Mouse (Mus musculus) gastrocnemius, postnatal 25 days (tissue): ENCODE data around the gene Gm10974. TPM values are rescaled to one million over a fixed set of nuclear protein-coding genes. Genes with fewer than 3 reads are reported as not detected.

Experiments
- DNase-seq: peaks from one replicate; pipeline ENCODE4 v3.0.0; 2022
- long read RNA-seq, 2 experiments: library from polyadenylated mRNA; stranded (forward); transcript quantifications; one replicate each; pipeline ENCODE4 v2.0.0; 2021
- total RNA-seq, 2 experiments: library from RNA; stranded (reverse); gene quantifications; 1 replicate in 1 of 2; 2 replicates in 1 of 2; pipeline ENCODE4 v1.2.3; 2021

The Gm10974 gene
- total RNA-seq, result not detected
- long read RNA-seq, experiment 1, partial matches to known transcripts, result 0 of 1 reads
- long read RNA-seq, experiment 1, other reads (novel, unspliced or antisense), result 1 of 1 reads
- long read RNA-seq, experiment 2, partial matches to known transcripts, result 0 of 1 reads
- long read RNA-seq, experiment 2, other reads (novel, unspliced or antisense), result 1 of 1 reads

DNA sequence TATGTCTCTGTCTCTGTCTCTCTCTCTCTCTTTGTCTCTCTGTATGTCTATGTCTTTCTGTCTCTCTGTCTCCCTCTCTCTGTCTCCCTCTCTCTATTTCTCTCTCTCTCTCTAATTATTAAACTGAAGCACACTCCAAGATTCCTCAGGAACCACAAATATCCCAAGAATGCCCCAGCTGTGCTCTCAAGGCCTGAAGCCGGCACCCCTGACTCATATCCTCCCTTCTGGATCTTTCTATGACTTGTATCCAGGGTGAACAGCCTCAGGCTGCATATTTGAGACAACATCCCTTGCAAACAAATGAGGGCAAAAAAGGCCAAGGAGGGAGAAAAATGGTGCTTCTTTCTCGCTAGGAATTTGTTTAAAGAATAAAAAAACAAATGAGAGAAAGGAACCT lies at the start of gene Gm10974:
TSS of gene Gm10974 (plus strand) at position 2 of the 400 bp plus-strand sequence.
- peak; percentile 29 for DNase-seq

DNA sequence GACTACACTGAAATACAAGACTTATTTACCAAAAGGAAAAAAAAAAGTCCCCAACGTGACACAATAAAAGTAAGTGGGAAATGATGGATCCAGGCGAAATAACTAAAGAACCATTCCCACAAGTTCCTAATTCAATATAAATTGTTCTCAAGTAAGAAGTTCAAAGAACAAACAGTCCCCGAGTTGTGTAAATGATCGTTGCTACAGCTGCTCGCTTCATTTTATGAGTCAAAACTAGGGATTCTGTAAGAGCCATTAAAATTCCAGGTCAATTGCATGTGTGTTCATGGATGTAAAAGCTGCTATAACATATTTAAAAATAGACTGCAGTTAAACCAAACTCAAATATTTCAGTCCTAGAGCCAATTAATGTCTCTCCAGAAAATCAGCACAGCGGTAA lies 47.6 kb upstream of the Gm10974 start:
- DNase-seq, result no peak

DNA sequence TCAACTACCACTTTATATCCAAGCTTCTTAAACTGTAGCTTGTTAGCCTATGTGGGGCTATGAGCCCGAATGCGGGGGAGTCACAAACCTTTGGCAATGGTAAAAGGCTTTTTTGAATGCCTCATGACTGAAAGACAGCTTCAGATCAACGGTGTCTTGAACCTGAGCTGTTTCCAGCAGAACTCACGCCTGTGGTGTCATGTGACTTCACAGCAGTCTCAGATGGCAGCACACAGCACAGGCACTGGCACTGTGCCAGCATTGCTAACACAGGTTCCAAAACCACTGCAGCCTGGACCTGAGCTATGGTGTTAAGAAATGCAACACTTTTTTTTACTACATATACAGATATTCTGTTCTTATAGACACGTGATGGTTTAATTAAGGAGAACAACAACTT lies 44.7 kb upstream of the Gm10974 start:
- DNase-seq, result no peak

- peak; percentile 68 for DNase-seq
Measured at GRCm38 (mm10) chr7:66323252-66324015, 42.3 kb upstream of the Gm10974 start.

DNA sequence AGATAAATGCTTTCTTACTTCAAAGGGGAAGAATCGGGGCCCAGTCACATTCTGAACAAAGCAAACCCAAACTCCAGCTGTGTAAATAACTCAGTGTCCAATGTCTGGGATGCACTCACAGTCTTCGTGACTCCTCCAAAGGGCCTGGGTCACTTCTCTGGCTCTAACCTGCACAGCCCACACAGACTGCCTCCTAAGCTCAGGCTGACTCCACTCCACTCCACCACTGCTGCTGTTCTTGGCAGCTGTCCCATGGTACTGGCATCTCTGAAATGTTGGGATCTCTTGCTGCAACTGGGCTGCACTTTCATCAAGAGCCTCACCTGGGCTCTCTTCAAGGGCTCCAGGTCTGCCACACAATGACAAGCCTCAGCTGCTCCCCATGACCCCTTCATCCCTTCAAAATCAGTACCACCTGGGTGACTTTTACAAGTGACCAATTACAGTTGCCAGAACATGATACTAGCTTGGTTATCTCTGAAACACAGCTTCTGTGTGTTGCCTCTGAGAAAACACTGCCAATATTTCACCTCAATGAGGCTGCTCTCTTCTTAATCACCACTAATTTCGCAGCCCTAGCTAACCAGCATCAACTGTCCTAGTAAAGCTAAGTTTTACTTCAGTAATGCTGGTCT lies 40.2 kb upstream of the Gm10974 start:
- DNase-seq, result no peak

DNA sequence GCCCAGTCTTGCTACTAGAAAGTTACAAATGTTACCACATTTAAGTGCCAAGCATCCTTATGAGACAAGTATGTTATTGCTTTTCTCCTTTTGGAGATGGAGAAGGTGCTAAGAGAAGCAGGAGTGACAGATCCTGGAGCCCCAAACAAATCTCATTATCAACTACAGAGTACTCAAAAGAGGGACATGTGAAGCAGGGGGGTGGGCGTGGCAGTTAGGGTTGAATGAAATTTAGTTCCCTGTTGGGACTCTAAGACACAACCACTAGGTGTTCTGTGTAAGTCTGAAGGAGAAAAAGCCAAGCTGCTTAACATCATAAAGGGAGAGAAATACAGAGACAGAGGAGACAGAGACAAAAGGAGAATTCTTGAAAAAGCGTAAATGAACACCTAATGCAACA lies 38.2 kb upstream of the Gm10974 start:
- no peak for DNase-seq

DNA sequence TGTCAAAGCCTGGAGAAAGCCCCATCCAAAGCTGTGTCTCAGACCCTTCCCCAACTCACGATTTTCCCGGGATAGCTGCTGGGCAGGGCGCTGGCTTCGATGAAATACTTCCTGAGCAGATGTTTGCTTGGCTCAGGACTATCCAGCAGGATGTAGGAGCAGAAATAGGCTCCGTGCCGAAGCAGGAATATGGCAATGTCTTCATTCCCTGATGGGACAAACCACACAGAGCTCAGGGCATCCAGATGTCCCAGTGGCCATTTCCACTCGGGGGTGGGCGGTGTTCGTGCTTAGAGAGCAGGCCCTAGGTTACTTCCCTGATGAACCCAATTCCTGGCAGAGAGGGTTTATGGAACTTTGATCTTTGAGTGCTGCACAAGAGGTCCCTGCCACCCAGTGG lies 35.1 kb upstream of the Gm10974 start:
- no peak for DNase-seq

DNA sequence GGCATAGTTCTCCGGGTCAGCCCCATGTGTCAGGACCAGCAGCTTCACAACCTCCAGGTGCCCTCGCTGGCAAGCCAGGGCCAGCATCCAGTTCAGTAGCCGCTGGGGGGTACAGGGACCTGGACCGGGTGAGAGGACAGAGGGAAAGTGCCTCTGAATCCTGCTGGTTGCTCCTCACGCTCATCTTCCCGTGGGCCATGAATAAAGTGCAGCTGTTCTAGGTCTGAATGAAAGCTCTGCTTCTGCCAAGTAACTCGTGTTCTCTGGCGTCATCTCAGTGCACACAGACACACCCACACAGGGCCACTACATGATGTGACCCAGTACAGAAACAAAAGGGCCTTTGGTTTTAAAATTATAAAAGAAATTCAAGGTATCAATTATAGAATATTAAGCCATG lies 33.4 kb upstream of the Gm10974 start:
- peak; percentile 48 for DNase-seq

- DNase-seq, result no peak
Measured at GRCm38 (mm10) chr7:66333906-66334500, 31.7 kb upstream of the Gm10974 start.

- DNase-seq, result no peak
Measured at GRCm38 (mm10) chr7:66336955-66337354, 28.8 kb upstream of the Gm10974 start.

GRCm38 (mm10) chr7:66339625-66340024 lies 26.1 kb upstream of the Gm10974 start:
- peak; percentile 24 for DNase-seq

GRCm38 (mm10) chr7:66340044-66340443 lies 25.7 kb upstream of the Gm10974 start:
- DNase-seq, result no peak

- no peak for DNase-seq
Measured at GRCm38 (mm10) chr7:66342323-66342722, 23.4 kb upstream of the Gm10974 start.

- no peak for DNase-seq
Measured at GRCm38 (mm10) chr7:66342831-66343230, 22.9 kb upstream of the Gm10974 start.

DNA sequence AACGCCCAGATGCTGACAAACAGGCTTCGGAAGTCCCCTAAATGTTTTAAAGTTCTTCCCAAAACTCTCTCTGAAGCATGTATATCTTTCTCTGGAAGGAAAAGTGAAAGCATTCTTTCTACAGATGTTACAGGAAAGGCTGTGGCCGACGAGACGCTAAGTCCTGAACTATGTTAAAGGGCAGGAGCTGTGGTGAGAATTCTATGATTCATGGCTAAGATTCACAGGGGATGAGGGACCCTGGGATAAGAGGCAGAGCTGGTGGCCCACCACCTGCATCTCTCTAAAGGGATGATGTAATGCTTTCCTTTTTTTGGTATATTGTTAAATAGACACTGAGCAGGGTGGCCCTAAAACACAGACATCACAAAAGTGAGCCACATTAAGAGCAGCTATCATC lies 22.4 kb upstream of the Gm10974 start:
- no peak for DNase-seq

DNA sequence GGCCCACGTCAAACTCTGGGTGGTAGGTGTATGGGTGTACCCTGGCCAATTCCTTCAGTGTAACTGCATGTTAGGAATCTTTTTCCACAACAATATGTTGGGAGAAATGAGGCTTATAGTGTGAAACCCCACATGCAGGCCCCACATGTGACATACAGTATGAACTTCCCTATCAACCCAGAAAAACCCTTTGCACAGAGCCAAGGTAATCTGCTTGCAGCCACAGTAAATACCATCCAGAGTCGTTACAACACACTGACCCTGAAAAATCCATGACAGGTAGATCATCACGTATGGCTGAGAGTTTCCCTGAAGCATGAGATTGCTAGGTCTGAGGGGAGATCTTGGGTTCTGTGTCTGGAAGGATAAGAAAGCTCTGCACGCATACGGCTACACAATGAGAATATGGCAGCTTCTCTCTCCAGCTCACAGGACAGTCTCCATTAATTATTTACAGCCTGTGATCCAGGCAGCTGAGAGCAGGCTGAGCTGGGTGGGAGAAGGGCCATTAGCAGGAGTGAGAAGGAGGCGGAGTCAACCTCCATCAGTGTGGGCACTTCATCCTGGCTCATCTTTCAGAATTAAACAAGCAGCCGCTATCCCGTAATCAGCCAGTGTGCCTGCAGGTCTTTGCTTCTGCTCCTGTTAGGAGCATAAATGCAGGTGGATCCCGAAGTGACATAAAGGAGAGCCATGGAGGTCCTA lies 18.6 kb upstream of the Gm10974 start:
- DNase-seq, result no peak

DNA sequence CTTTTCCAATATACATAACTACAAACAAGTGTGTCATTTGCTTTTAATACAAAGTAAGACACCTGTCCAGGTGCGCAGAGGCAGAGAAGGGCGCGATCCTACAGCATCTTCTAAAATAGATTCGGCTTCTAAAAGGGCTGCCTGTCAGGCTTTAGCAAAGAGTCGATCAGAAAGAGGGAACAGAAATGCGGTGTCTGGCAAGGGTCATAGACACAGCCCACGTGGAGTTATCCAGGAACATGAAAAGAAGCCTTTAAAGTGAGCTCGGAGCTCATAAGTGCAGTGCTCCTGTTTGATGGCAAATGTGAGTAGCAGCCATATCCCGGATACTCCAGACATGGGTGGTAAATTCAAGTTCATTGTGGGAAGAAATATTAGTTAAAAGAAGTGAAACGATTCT lies 17.1 kb upstream of the Gm10974 start:
- DNase-seq, result no peak

GRCm38 (mm10) chr7:66349670-66350069 lies 16.0 kb upstream of the Gm10974 start:
- no peak for DNase-seq

GRCm38 (mm10) chr7:66351074-66351473 lies 14.6 kb upstream of the Gm10974 start:
- DNase-seq, result no peak

DNA sequence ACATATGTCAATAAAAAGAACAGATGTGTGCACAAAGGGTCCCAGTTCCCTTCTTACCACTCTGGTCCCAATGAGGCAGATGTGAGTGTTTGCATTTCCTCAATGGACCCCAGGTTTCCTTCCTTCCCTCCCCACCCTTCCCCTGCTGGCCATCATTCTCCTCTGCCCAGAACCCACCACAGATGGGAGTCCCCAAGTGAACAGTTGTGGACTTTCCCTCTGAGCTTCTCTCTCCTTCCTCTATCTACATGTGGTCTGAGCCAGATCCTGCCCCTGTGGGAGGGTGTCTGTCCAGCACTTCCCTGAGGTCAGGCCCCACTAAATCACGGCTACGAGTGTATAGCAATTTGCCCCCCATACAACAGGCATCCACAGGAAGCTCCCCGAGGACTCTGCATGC lies 10.8 kb upstream of the Gm10974 start:
- DNase-seq, result no peak

DNA sequence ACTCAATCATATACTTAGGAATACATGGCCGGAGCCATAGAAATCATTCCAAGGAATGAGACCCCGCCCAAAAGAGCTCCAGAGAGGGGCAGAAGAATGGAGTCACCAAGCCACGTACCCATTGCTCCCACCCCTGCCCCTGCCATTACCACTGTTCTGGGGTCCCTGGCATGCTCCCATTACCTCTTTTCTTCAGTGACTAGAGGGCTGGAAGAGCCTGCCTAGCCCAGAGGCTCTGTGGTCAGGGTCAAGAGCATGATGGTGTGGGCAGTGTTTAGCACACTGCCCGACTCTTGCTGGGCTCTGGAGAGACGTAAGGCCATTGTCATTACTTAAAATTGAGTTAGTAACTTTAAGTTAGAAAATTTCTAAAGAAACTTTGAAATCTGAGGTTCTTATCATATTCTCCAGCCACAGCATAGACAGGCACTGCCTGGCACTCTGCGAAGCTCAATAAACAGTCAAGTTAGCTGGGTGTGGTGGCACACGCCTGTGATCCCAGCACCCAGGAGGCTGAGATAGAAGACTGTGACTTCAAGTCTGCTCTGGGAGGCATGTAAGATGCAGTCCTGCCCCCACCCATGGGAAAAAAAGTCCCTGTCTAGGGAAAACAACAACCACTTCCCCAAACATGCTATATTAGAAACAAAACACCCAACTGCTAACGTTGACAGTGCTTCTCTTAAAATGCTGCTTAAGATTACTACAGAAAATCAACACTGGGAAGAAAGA lies 9.7 kb upstream of the Gm10974 start:
- no peak for DNase-seq

DNA sequence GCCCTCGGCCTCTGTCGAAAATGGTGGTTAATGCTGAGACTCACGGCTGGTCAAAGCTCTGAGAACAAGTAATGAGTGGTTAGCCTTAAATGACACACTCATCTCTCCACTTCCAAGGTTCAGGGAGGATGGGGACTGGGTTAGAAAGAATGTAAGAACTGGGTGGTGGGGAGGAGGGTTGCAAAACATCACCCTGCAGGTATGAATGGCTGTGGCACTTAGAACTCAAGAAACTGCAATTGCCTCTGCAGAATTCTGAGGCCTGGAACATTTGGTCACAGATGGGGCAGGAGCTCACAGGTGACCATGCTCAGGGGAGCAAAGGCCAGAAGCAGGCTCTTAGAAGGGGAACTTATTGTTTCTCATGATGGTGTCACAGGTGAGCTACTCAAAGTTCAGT lies 7.2 kb upstream of the Gm10974 start:
- DNase-seq, result no peak
